Mouse (Mus musculus) limb, embryonic 10.5 days (tissue): ENCODE measurements around the gene Drp2. TPM values are rescaled to one million over a fixed set of nuclear protein-coding genes. Genes with fewer than 3 reads are reported as not detected.

ENCODE experiments used
- DNase-seq: peaks from one replicate; pipeline ENCODE4 v3.0.0-alpha.2; 2017; ENCODE audit warnings: low spot score
- H3K27ac ChIP-seq: fragments of 300-500 bp; sonication (generic); 2 replicates; pipeline ENCODE4 v1.5.1; 2016; ENCODE audit warnings: mild to moderate bottlenecking
- H3K27me3 ChIP-seq: fragments of 300-500 bp; sonication (generic); 2 replicates; pipeline ENCODE4 v1.6.1; 2016; ENCODE audit warnings: low read depth, mild to moderate bottlenecking; ENCODE audit not compliant: poor library complexity, severe bottlenecking
- H3K36me3 ChIP-seq: fragments of 300-500 bp; sonication (generic); 2 replicates; pipeline ENCODE4 v1.6.1; 2016; ENCODE audit warnings: mild to moderate bottlenecking, moderate library complexity
- H3K4me1 ChIP-seq: fragments of 300-500 bp; sonication (generic); 2 replicates; pipeline ENCODE4 v1.6.1; 2016
- H3K4me3 ChIP-seq: fragments of 300-500 bp; sonication (generic); 2 replicates; pipeline ENCODE4 v1.5.1; 2016; ENCODE audit warnings: mild to moderate bottlenecking, moderate library complexity
- H3K9me3 ChIP-seq: fragments of 300-500 bp; sonication (generic); replicated peaks from 2 replicates; pipeline ENCODE4 v1.6.1; 2016; ENCODE audit warnings: mild to moderate bottlenecking
- WGBS: fragments of 180-500 bp; shearing (Covaris S2); methylation state at CpG from one replicate; pipeline ENCODE4 v1.1.7; 2016; 5-methylcytosine and 5-hydroxymethylcytosine counted together
- polyA plus RNA-seq: library from polyadenylated mRNA; unstranded; fragments of >200 nt; fragmentation: Nextera tagmentation; extraction: Ambion mirVana; gene quantifications from 2 replicates; pipeline ENCODE4 v1.2.1, GENCODE M21; 2016

Gene Drp2
- polyA plus RNA-seq, 1 experiment from 2014 or later = 0.95 TPM

DNA sequence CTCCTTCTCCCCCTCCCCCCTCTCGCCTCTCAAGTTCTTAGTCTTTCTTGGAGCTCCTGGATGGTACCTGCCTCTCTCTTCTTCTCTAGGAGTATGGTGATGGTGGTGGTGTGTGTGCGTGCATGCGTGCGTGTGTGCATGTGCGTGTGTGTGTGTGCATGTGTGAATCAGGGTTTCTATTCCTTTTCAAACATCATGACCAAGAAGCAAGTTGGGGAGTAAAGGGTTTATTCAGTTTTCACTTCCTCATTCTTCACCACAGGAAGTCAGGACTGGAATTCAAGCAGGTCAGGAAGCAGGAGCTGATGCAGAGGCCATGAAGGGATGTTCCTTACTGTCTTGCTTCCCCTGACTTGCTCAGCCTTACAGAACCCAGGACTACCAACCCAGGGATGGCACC is 19.9 kb downstream of the Drp2 start:
- H3K36me3 ChIP-seq = no peaks in the 10 kb centered on the region
- H3K27me3 ChIP-seq = peaks cover 44% of the 10 kb centered on the region; the same call in 1 of the 2 replicates
- no peak for DNase-seq
- H3K9me3 ChIP-seq = no peaks in the 10 kb centered on the region
- 91% methylated on average over 5 of the region's 5 CpGs for WGBS
- no peak overlapping the region for H3K4me3 ChIP-seq
- no peak overlapping the region for H3K27ac ChIP-seq
- H3K4me1 ChIP-seq = no peaks in the 10 kb centered on the region

DNA sequence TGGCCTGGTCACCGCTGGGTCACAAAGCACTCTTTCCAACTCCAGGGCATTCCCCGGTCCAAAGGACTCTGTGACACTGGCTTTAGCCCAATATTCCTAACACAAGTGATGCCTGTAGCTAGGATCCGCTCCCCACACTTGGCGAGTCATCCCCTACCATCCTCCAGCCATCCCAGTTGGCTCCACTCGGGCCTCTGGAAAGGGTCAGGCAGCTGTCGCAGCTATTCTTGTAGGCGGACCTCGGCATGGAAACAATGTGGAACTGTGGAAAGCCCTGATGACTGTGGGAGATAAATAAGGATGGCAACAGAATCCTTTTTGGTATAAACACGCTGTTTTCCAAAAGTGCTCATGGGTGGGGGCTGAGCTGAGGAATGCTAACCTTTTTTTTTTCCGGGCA is 21.4 kb downstream of the Drp2 start:
- Histone ChIP-seq H3K27me3 (peaks cover 49% of the 10 kb centered on the region), H3K4me3 (no peak overlapping the region), H3K4me1 (no peaks in the 10 kb centered on the region), H3K36me3 (no peaks in the 10 kb centered on the region), H3K9me3 (no peaks in the 10 kb centered on the region), H3K27ac (no peak overlapping the region)
- DNase-seq = no peak
- 89% methylated on average over 10 of the region's 10 CpGs for WGBS

DNA sequence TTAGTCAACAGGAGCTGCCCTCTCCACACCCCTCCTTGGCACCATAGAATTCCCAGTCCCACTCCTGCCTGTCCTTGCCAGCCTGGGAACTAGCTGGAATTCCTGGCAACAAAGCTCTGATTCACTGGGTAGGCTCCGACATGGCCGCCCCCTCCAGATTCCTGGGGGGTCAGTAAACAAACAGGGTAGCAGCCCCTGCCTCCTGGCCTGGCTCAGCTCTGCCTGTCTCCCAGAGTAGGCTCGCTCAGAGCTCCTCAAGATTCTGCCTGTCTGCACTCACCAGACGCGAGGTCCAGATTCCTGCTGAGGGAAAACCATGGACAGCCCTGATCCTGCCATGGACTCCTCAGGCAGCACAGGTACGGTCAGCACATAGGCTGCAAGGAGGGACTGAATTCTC is 22.5 kb downstream of the Drp2 start:
- no peak for DNase-seq
- Histone ChIP-seq H3K27ac (no peak overlapping the region), H3K4me3 (no peak overlapping the region), H3K4me1 (no peaks in the 10 kb centered on the region), H3K27me3 (peaks cover 53% of the 10 kb centered on the region), H3K9me3 (no peaks in the 10 kb centered on the region), H3K36me3 (no peaks in the 10 kb centered on the region)
- WGBS = 74% methylated on average over 6 of the region's 6 CpGs

DNA sequence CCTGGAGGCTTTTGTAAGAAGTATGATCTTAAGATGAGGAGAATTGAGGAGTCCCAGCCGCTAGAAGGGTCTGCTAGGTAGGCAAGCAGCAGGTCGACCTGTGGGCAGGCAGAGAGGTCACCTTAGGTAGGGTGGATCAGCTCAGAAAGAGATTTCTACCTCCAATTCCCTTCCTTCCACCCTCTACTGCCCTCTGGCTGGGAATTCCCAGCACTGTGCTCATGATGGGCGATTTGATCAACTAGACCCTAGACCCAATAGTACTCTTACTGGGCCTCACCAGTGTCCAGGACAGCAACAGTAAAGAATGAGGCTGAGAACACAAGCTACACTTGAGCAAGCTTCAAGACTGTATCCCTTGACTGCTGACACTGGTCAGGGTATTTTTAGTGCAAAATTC is 23.0 kb downstream of the Drp2 start:
- Histone ChIP-seq H3K27me3 (peaks cover 58% of the 10 kb centered on the region), H3K36me3 (no peaks in the 10 kb centered on the region), H3K9me3 (no peaks in the 10 kb centered on the region), H3K4me3 (no peak overlapping the region), H3K27ac (no peak overlapping the region), H3K4me1 (no peaks in the 10 kb centered on the region)
- no peak for DNase-seq
- 75% methylated on average over 3 of the region's 3 CpGs for WGBS

DNA sequence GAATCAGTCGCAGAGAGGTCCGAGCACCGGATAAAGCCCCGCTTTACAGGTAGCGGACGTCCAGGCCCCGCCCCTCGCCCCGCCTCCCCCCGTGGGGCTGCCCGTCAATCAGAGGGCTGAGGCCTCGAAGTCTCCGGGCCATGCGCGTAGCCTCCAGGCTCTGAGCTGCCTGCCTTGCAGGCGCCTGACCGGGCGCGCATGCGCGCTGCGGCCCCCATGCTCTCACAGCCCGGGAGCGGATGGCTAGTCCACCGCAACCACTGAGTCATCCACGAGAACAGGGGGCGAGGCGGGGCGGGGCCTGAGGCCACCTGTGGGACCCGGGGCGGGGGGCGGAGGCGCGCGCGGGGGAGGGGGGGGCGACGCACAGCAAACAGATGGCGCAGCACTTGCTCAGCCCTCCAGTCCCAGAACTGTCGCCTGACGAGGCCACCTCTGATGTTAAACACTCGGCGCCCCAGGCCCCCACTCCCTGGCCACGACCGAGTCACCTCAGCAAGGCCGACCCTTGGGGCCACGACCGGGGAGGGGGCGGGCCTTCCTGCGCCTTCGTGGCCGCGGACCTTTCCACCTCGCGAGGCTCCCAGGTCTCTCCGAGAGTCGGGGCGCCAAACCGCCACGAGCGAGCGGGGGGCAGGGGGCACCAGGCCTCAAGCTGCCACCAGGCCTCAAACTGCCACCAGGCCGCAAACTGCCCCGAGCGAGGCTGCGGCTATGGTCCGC is 70.8 kb downstream of the Drp2 start:
- 61% methylated on average over 44 of the region's 67 CpGs for WGBS
- H3K4me3 ChIP-seq = peak overlapping the region; percentile 11; the same call in 1 of the 2 replicates
- peaks cover 31% of the 10 kb centered on the region for H3K27me3 ChIP-seq
- no peaks in the 10 kb centered on the region for H3K36me3 ChIP-seq
- no peaks in the 10 kb centered on the region for H3K4me1 ChIP-seq
- DNase-seq = peak; percentile 32
- H3K27ac ChIP-seq = no peak overlapping the region
- peaks cover 3% of the 10 kb centered on the region; the same call in 1 of the 2 replicates for H3K9me3 ChIP-seq

DNA sequence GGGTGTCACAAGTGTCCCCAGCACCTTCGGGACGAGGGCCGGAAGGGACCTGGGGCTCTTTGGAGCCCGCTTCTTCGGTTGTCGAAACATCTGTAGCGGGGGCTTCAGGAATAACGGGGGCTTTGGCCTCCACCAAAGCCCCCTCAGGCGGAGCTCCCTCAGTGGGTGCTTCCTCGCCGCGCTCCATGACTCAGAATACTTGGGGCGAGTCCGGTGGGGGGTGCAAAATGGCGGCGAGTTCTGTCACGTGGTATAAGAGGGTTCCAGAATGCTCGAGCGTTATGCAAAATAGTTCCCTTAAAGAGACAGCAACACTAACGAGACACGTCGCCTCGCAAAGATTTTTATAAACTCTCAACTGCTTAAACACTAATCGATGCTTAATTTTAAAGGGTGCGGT is 71.9 kb downstream of the Drp2 start, which contains the start of gene Taf7l:
TSS of gene Taf7l (minus strand) at position 201 of the 400 bp plus-strand sequence.
- Histone ChIP-seq H3K36me3 (no peaks in the 10 kb centered on the region), H3K9me3 (peaks cover 3% of the 10 kb centered on the region; the same call in 1 of the 2 replicates), H3K4me1 (no peaks in the 10 kb centered on the region), H3K4me3 (0 out of 2 replicates have a peak within 1 kb of the TSS, but pooled peaks have one; percentile 11), H3K27ac (no peak within 1 kb of the TSS), H3K27me3 (peaks cover 19% of the 10 kb centered on the region)
- WGBS = 87% methylated on average over 25 of the region's 25 CpGs
- no peak for DNase-seq

DNA sequence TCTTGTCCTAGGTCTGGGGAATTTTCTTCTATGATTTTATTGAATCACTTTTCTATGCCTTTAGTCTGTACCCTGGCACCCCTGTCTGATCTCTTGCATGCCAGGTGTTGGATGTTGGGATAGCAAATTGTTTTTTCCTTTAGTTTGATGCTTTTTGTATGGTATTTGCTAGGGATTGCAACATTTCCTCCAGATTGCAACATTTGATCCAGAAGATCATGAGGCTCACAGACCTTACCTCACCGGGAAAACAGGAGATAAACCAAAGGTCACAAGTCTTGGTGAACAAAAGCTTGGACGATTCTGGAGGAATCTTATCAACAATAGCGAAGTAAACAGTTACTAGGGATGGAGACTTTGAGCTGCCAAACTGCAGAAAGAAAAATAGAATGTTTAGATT is 77.4 kb downstream of the Drp2 start:
- Histone ChIP-seq H3K9me3 (no peaks in the 10 kb centered on the region), H3K4me1 (no peaks in the 10 kb centered on the region), H3K36me3 (no peaks in the 10 kb centered on the region), H3K4me3 (no peak overlapping the region), H3K27me3 (peaks cover 16% of the 10 kb centered on the region), H3K27ac (no peak overlapping the region)
- no peak for DNase-seq
- WGBS = 86% methylated on average over 3 of the region's 3 CpGs

DNA sequence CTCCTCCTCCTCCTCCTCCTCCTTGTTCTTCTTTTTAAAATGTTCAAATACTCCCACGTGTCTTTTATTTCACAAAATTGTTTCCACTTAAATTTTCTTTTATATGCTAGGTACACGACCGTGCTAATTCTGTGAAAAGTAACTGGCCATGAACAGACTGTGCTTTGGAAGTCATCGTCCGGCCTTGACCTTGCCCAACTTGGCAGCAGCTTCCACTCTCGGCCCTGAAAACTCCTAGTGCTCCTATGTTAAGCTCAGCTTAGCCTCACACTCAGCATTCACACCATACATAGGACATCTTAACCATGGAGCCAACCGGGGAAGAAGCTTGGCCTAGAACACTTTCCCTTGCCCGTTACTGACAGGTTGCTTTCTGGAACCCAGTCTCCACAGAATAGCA is 96.3 kb downstream of the Drp2 start:
- H3K4me3 ChIP-seq = no peak overlapping the region
- H3K36me3 ChIP-seq = no peaks in the 10 kb centered on the region
- H3K27ac ChIP-seq = no peak overlapping the region
- no peak for DNase-seq
- no peaks in the 10 kb centered on the region for H3K4me1 ChIP-seq
- 89% methylated on average over 8 of the region's 8 CpGs for WGBS
- H3K9me3 ChIP-seq = no peaks in the 10 kb centered on the region
- peaks cover 24% of the 10 kb centered on the region for H3K27me3 ChIP-seq

Other genes with a start within 250 kb of the Drp2 start
- gene Xkrx, start 242.5 kb upstream of the Drp2 start, polyA plus RNA-seq = 0.13 TPM in 1 of 2 replicates, not detected in the other
- gene Arl13a, start 217.1 kb upstream of the Drp2 start, polyA plus RNA-seq = not detected in 2 replicates
- 0.06 TPM in 1 of 2 replicates, not detected in the other for gene Nox1, start 182.6 kb upstream of the Drp2 start, polyA plus RNA-seq
- 7.5 and 9.8 TPM in 2 replicates for gene Trmt2b, start 127.6 kb upstream of the Drp2 start, polyA plus RNA-seq
- 1.8 and 3.3 TPM in 2 replicates for gene Tmem35a, start 109.3 kb upstream of the Drp2 start, polyA plus RNA-seq
- gene Cenpi, start 96.5 kb upstream of the Drp2 start, polyA plus RNA-seq = 32.4 and 35.5 TPM in 2 replicates
- 0.13 TPM in 1 of 2 replicates, not detected in the other for gene Taf7l, start 71.9 kb downstream of the Drp2 start, polyA plus RNA-seq
- gene Timm8a1, start 137.3 kb downstream of the Drp2 start, polyA plus RNA-seq = 90.7 and 117 TPM in 2 replicates
- gene Btk, start 179.0 kb downstream of the Drp2 start, polyA plus RNA-seq = 0.50 and 0.70 TPM in 2 replicates
- 332 and 430 TPM in 2 replicates for gene Rpl36a, start 181.1 kb downstream of the Drp2 start, polyA plus RNA-seq
- gene Gla, start 196.6 kb downstream of the Drp2 start, polyA plus RNA-seq = 6.8 and 7.4 TPM in 2 replicates
- gene Hnrnph2, start 196.6 kb downstream of the Drp2 start, polyA plus RNA-seq = 196 and 211 TPM in 2 replicates